8 mouse cellular contexts compared by ENCODE assay signal in genomic region chr1:137898397-137898796, GRCm38 (mm10).
DNase-seq lines count a peak whose midpoint lies in the region; ATAC-seq lines count a peak whose summit lies in the region.

No protein-coding gene starts in this region.

- DNase-seq in adipocyte (ENCODE audit: low spot score): peak; percentile 73
- DNase-seq in gastrocnemius, adult 18-20 months (ENCODE audit: low spot score): peak; percentile 73
- peak; percentile 86 for DNase-seq in layer of hippocampus, postnatal 36 days
- peak; percentile 92 for DNase-seq in lung, postnatal 25 days (ENCODE audit: low spot score)
- DNase-seq in retina, adult 2 months (ENCODE audit: low read depth, low spot score): peak; percentile 71
- peak; percentile 92 for DNase-seq in thymus, postnatal 25 days

- peak overlapping the region; percentile 67 for H3K4me2 ChIP-seq in hindbrain, embryonic 15.5 days

- H3K9ac ChIP-seq in hindbrain, embryonic 15.5 days: peak overlapping the region; percentile 85

- H3K27ac ChIP-seq in hindbrain, embryonic 15.5 days (replicated peaks): peak overlapping the region; percentile 91

- H3K36me3 ChIP-seq in hindbrain, embryonic 15.5 days: no peaks in the 10 kb centered on the region

- peaks cover 15% of the 10 kb centered on the region for H3K4me1 ChIP-seq in hindbrain, embryonic 15.5 days (replicated peaks)

- no peaks in the 10 kb centered on the region for H3K27me3 ChIP-seq in hindbrain, embryonic 15.5 days

- H3K9me3 ChIP-seq in hindbrain, embryonic 15.5 days: no peaks in the 10 kb centered on the region

- ATAC-seq in common myeloid progenitor, adult 5-6 weeks (replicated peaks; ENCODE audit: low read depth, poor library complexity, severe bottlenecking): peak; percentile 92
- ATAC-seq in hindbrain, embryonic 15.5 days (ENCODE audit: low FRiP score, low read depth): peak; percentile 97

- H3K4me3 ChIP-seq in hindbrain, embryonic 15.5 days: peak overlapping the region; percentile 81

- WGBS in hindbrain, embryonic 15.5 days: 0% methylated on average over 11 of the region's 11 CpGs

Comparison
In these comparisons a context has a peak if more than half of its experiments do, and no peak if none do; other contexts are left out.
1. Peak in every context shown above with its lines: DNase-seq, ATAC-seq, H3K4me3 ChIP-seq and H3K27ac ChIP-seq.